Mouse (Mus musculus): ENCODE measurements around the gene Mcu.

The Mcu gene

DNA sequence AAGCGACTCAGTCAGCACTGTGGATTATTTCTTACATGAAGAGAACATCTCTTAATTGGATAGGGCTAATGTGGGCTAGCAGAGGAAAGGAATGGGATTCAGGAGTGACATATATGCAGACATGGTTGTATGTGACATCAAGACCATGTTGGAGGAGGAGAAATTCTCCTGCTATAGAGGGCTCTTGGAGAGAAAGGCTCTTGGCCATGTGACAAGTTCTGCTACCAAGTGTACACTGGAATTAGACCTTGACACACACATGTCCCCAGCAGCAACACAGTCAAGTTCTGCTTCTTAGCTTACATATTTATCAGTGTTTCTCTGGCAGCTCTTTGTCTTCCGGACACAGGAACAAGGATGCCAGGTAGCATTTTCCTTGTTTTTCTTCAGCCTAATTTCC is 129.1 kb downstream of the Mcu start:
- peak; percentile 61 for DNase-seq

GRCm38 (mm10) chr10:59484318-59484717 is 132.2 kb downstream of the Mcu start:
- peak; percentile 78 for DNase-seq

DNA sequence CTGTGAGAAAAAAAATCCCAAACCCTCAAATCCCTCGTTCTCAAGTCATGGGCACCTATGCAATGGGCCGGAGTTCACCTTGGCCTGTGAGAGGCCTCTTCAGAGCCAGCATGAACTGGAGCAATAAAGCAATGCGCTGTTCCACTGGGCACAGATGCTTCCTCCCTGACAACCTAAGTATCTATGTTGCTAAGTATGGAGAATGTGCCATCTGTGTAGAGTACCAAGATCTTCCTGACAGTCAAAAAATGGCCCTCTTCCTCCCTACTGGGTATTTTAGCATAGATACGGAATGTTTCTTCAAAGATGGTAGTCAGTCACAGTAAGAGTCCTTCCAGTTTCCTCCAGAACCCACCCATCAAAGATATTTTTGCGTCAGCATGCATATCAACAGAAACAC is 135.1 kb downstream of the Mcu start:
- DNase-seq, result no peak

DNA sequence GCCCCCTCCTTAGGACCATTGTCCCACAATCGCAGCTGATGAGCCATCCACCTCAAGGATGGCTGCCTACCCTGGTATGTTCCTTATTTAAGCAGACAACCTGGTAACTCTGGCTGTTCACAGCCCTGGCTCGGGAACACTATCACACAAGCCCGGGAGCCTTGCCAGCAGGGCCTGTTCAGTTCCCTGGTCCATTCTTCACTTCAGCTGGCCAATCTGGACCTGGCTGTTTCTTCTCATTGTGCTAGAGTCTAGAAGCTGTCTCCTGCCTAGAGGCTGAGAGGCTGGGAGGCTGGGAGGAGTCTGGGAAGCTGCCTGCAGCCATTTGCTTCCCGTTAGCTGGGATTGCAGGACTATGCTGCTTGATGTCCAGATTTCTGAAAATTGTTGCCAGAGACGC is 146.0 kb downstream of the Mcu start:
- DNase-seq, result peak; percentile 95

- DNase-seq, result peak; percentile 55
Observed at GRCm38 (mm10) chr10:59467297-59467696, 149.2 kb downstream of the Mcu start.

GRCm38 (mm10) chr10:59466626-59467025 is 149.9 kb downstream of the Mcu start:
- peak; percentile 73 for DNase-seq

- DNase-seq, result peak; percentile 53
Observed at GRCm38 (mm10) chr10:59465546-59465945, 150.9 kb downstream of the Mcu start.

GRCm38 (mm10) chr10:59462307-59462706 is 154.2 kb downstream of the Mcu start:
- DNase-seq, result peak; percentile 35

GRCm38 (mm10) chr10:59459767-59460166 is 156.7 kb downstream of the Mcu start:
- no peak for DNase-seq

DNA sequence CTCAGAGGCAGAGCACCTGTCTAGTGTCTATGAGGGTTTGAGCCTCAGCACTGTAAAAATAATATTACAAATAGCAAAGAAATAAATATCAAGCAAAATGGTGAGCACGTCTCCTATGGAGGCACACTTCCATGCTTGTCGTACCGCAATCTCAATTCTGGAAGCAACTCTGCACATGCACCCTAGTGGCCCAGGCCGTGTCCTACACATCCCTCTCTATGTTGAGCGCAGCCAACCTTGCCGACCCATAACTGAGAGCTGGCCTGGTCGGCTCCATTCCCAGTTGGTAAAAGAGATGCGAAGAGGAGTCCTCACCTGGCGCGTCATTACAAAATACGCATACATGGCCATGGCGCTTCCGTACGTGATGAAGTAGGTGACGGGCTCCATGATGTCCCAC is 161.9 kb downstream of the Mcu start:
- DNase-seq, result peak; percentile 61

DNA sequence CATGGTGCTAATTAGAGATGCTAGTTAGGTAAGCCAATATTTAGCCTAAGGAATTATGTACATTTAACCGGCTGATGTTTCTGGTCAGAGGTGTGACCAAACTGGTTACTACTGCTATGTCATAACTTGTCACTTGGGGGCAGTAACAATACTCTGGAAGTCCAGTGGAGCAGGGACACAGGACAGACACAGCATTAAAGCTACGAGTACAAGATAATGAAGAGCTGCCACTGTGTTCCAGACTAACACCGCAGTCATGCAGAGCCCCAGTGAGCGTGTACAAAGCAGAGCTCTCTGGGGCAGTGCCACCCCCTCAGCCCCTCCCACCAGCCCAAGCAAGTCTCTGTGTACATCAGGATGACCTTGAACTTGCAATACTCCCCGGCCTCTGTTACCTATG is 164.7 kb downstream of the Mcu start:
- DNase-seq, result no peak

DNA sequence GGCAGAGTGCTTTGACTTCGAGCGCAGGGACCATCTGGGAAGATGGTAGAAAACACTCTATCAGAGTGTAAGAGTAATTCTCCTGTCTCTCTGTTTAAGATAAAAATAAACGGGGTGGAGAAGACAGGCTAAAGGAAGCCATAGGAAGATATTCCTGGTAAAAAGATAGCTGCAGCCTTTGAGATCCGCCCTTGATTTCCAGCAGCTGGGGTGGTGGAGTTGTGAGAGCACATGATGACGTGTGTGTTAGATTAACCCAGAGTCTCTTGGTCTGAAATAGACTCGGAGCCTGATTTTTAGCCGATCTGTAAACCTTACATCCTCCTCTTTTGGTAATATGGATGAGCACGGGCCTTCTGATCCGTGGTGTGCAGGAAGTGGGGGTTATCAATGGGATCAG is 168.9 kb downstream of the Mcu start:
- no peak for DNase-seq

DNA sequence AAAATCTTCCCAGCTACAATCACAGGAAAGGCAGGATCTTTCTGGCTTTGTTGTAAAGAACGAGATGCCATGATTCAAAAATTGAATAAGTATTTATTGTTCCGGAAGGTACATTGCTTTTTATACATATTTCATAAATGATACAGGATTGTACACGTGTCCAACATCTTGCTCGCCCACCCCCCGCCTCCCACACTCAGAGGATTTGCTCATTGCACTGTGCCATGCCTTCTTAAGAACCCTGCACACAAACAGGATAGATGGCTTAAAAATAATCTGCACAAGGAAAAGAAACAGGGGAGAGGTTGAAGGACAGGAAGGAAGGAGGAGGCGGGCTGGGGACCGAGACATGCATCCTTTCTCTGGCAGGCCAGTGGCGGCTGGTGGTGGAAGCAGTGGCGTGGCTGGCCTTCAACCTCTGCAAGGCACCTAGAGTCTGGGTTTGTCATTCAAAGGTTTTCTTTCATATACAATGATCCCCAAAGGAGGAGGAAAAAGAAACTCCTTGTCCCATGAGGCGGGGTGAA is 169.5 kb downstream of the Mcu start:
- DNase-seq, result peak; percentile 77

DNA sequence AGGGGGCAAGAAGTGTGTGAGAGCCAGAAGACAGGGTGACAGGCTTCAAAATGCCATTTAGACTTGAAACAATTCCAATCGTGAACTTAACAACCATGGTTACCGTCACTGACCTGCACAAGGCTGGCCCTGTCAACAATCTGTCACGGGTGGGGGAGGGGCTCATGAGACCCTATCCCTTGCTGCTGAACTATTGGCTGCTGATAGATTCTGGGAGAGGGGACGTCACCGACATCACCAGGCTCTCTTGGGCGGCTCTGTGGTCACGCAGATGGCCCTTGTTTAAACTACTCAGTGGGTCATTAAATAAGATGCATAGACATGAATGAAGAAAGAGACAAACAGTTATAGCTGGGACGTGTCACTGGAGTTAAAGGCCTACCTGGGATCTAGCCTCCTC is 171.9 kb downstream of the Mcu start:
- peak; percentile 81 for DNase-seq

DNA sequence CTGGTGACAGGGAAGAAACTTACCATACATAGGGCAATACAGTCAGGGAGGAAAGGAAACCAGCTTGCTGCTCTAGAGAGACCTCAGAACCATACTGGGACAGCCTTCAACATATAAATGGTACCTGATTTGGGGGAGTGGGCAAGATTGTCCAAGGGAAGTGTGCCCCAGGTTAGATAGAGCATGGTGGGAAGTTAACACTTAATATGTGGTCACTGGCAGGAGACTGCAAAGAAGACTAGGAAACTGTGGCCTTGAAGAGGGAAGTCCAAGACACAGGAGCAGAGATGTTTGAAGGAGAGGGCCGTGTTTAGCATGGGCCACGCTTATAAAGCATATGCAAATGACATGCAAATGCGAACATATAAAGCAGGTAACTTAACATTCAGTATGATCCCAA is 172.4 kb downstream of the Mcu start:
- DNase-seq, result no peak

DNA sequence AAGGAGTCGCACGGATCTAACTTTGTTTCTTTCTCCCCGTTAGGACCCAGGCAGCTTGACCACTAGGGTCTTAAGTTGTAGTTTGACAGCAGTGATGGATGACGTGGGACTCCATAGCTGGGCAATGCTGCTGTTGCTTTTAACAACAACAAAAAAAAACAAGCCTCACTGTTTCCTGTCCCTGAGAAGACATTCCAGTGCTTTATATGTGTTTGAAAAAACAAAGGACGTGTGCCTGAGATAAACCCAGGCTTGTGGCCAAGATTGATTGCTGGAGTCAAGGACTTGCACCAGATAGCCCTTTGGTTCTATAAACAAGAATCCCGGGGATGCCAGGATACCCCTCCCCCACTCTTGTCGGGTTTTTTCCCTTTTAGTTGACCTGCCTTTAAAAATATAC is 173.3 kb downstream of the Mcu start:
- peak; percentile 86 for DNase-seq

GRCm38 (mm10) chr10:59441735-59442134 is 174.8 kb downstream of the Mcu start, which contains the start of gene Oit3:
TSS of gene Oit3 (minus strand) at chr10:59441778.
- peak; percentile 54 for DNase-seq

DNA sequence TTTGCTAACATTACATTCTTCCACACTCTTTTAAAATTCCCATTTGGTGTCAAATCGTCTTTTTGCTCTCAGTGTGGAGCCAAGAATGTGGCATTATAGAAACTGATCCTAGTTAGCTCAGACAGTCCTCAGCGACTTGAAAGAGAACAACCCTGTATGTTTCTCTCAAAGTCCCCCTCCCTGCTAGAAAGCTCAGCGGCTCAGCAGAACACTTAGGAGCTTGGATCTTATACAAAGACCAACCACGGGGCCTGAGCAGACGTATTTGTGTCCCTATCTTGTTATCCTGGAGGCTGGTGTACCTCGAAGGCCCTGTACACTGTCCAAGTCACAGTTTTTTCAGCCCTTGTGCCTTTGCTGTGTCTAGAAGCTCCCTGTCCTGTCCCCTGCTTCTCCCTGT is 176.3 kb downstream of the Mcu start:
- peak; percentile 84 for DNase-seq

DNA sequence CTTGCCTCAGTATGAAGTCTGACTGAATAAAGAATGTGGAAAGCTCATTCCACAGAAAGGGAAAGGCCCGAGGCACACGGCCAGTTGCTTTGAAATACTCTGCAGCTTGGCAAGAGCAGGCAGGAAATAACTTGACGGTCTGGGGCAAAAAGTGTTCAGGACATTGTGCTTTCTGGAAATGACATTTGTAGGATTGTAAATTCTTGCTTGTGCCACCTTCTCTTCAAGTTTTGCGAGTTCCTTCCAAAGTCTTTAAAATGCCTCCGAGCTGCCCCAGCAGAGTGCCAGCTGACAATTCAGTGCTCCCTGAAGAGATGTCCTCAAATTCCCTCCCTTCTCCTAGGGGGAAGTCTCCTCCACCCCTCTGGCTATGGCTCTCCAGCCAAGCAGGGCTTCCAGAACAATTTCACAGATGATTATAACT is 177.0 kb downstream of the Mcu start:
- peak; percentile 94 for DNase-seq

GRCm38 (mm10) chr10:59438651-59439050 is 177.8 kb downstream of the Mcu start:
- DNase-seq, result peak; percentile 83

GRCm38 (mm10) chr10:59435746-59436145 is 180.7 kb downstream of the Mcu start:
- no peak for DNase-seq

- DNase-seq, result no peak
Observed at GRCm38 (mm10) chr10:59430701-59431218, 185.7 kb downstream of the Mcu start.

DNA sequence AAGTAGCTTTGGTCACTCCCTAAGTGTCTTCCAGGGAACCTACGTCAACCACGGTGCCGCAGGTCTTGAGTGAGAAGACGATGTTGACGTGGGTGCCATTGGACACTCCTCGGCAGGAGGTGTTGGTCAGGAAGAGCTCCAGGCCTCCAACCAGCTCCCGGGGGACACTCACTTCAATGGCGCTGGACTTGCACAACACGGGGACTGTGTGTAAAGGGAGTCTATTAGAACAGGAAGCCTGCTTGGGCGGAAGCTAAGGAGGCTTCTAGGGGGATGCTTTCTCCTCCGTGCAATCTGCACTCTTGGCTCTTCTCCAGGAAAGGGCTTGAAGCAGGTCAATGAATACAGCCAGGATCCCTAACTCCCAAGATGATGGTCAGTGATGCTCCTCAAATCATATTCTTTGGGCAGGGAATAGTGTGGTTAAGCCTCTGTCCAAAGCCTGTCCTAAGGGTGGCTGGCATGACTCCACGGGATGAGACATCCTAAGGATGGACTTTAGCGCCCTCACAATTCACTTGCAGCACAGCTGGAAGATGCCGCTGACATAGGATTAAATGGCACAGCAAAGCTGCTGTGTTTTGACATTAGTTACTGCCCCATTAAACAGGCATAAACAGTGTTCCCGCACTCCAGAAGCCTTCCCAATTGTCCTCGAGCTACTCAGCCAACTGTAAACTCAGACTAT is 186.9 kb downstream of the Mcu start:
- DNase-seq, result peak; percentile 87

DNA sequence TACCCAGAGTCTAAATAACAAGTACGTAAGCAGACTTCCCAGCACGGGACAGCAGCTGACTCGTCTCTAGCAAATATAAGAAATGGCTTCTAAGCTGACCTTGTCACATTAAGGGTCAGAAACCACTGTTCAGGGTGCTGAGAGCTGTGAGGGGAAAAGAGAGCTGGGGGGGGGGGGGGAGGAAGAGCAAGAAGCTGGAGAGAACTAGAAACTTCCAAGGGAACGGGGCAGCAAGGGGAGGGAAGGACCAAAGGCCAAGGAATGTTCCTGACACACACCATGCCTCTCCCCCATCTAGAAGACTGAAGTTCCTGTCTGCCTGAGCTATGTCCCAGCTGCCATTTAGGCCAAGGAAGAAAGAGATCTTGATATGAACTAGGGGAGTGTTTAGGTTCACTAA is 190.1 kb downstream of the Mcu start:
- DNase-seq, result peak; percentile 54

DNA sequence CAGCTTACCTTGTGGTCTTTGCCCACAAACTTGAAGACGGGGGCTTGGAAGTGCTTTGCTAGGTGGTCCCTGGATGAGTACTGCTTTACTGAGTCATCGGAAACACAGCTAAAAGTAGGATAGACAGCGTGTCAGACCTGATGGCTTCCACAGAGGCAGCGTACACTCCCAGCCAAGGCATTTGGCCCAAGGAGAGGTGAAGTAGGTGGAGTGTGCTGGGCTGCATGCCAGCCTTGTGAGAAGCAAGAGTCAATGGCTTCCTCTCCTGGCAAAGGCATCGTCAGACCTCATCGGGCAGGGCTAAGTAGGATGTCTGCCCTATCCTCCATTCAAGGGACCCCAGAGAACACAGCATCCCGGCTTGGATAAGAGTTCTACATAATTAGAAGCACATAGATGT is 191.1 kb downstream of the Mcu start:
- peak; percentile 97 for DNase-seq
